Comparison of ENCODE assay signal across 8 mouse cellular contexts in the genomic region with DNA sequence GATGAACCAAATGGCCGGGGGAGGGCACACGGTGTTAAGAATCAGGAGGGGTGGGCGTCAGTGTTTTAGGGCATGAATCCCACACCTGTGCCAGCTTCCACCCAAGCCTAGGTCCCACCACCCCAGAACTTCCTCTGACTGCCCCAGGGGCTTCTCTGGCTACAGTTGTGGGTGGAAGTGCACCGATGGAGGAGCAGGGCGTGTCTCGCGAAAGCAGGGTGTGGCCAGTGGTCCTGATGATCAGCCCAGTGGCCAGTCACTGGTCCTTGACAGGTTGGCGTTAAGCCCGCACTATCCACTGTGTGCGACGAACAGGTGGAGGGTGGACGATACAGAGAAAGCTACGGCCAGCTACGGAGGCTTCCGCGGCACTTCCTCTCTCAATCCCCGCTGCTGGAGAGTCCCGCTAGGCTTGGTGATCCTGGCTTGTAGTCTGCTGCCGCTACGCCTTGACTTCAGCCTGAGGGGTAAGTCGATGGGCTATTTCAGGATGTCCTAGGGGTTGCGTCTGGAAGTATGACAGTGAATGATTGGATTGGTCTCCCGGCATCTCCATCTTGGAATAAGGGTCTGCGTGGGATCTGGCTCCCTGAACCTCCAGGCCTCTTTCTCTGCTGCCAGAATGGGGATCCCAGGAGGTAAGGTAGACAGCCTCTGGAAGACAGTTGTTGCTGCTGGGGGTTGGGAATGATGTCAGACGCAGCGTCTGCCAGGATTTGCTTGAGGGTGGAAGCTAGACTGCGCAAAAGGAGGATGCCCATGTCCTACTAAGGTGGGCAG. TPM values are rescaled to one million over a fixed set of nuclear protein-coding genes. Genes with fewer than 3 reads are reported as not detected.
DNase-seq lines count a peak whose midpoint lies in the region; ATAC-seq and TF ChIP-seq lines count a peak whose summit lies in the region.

No protein-coding gene starts in this region.

- H3K36me3 ChIP-seq in C2C12 (ENCODE audit: control insufficient read depth, insufficient read depth), result no peaks in the 10 kb centered on the region
- no peaks in the 10 kb centered on the region for H3K36me3 ChIP-seq in heart, embryonic 13.5 days
- no peaks in the 10 kb centered on the region for H3K36me3 ChIP-seq in neural tube, embryonic 14.5 days (ENCODE audit: control insufficient read depth, insufficient read depth, low read length)

- peak overlapping the region; percentile 21 for H3K4me3 ChIP-seq in C2C12 (ENCODE audit: insufficient read depth, poor library complexity, severe bottlenecking)
- peak overlapping the region; percentile 81 for H3K4me3 ChIP-seq in bone marrow, adult 2 months (replicated peaks; ENCODE audit: control insufficient read depth, low read depth, low read length)
- peak overlapping the region; percentile 41 for H3K4me3 ChIP-seq in embryonic fibroblast, embryonic 13.5 days (ENCODE audit: insufficient read depth, low read length)
- H3K4me3 ChIP-seq in heart, embryonic 13.5 days, result peak overlapping the region; percentile 55
- H3K4me3 ChIP-seq in lung, adult 2 months (replicated peaks; ENCODE audit: extremely low read depth, low read depth, low read length), result peak overlapping the region; percentile 87
- peak overlapping the region; percentile 47 for H3K4me3 ChIP-seq in neural tube, embryonic 14.5 days (ENCODE audit: low read depth, low read length)

- H3K9me3 ChIP-seq in heart, embryonic 13.5 days, result no peaks in the 10 kb centered on the region
- H3K9me3 ChIP-seq in neural tube, embryonic 14.5 days (ENCODE audit: control insufficient read depth, low read length), result no peaks in the 10 kb centered on the region

- 2% methylated on average over 27 of the region's 27 CpGs for WGBS in bone marrow, adult 2 months
- WGBS in heart, embryonic 13.5 days, result 5% methylated on average over 27 of the region's 27 CpGs
- WGBS in lung, adult 2 months, result 7% methylated on average over 27 of the region's 27 CpGs
- 4% methylated on average over 27 of the region's 27 CpGs for WGBS in neural tube, embryonic 14.5 days

- ATAC-seq in heart, embryonic 13.5 days (ENCODE audit: extremely low read depth, insufficient number of reproducible peaks, low FRiP score, low TSS enrichment), result peak; percentile 75
- ATAC-seq in neural tube, embryonic 14.5 days (ENCODE audit: low read depth), result peak; percentile 71

- H3K27ac ChIP-seq in bone marrow, adult 2 months (ENCODE audit: control insufficient read depth, insufficient read depth, low read depth, low read length, poor library complexity), result peak overlapping the region; percentile 61
- no peak overlapping the region for H3K27ac ChIP-seq in embryonic fibroblast, embryonic 13.5 days (ENCODE audit: insufficient read depth, low read length)
- no peak overlapping the region for H3K27ac ChIP-seq in heart, embryonic 13.5 days (replicated peaks)
- peak overlapping the region; percentile 52 for H3K27ac ChIP-seq in neural tube, embryonic 14.5 days (ENCODE audit: low read depth, low read length)

- H3K27me3 ChIP-seq in C2C12 (ENCODE audit: control insufficient read depth, insufficient read depth, insufficient read length), result no peaks in the 10 kb centered on the region
- H3K27me3 ChIP-seq in heart, embryonic 13.5 days (replicated peaks), result no peaks in the 10 kb centered on the region; the same call in 1 of the 2 replicates
- no peaks in the 10 kb centered on the region for H3K27me3 ChIP-seq in neural tube, embryonic 14.5 days (ENCODE audit: control insufficient read depth, insufficient read depth, low read length)

- H3K4me2 ChIP-seq in heart, embryonic 13.5 days, result peak overlapping the region; percentile 80
- peak overlapping the region; percentile 72 for H3K4me2 ChIP-seq in neural tube, embryonic 14.5 days (ENCODE audit: low read depth, low read length)

- no peaks in the 10 kb centered on the region for H3K79me3 ChIP-seq in C2C12 (ENCODE audit: low read depth)

- TF ChIP-seq CTCF in C2C12 (IDR thresholded peaks at IDR 0.05; ENCODE audit: control insufficient read depth, insufficient read depth, insufficient read length), result no peak
- peak; percentile 24; the same call in 1 of the 2 replicates for TF ChIP-seq CTCF in bone marrow, adult 2 months (IDR thresholded peaks at IDR 0.05; ENCODE audit: control insufficient read depth, insufficient read depth, low read length)
- TF ChIP-seq CTCF in embryonic fibroblast, embryonic 13.5 days (IDR thresholded peaks at IDR 0.05; ENCODE audit: borderline replicate concordance, insufficient read depth, low read length), result no peak
- no peak for TF ChIP-seq CTCF in lung, adult 2 months (IDR thresholded peaks at IDR 0.05; ENCODE audit: insufficient read depth, low read length)

- peak; percentile 70 for TF ChIP-seq POLR2A in bone marrow, adult 2 months (IDR thresholded peaks at IDR 0.05; ENCODE audit: borderline replicate concordance, control insufficient read depth, low read depth, low read length)
- peak; percentile 31 for TF ChIP-seq POLR2A in embryonic fibroblast, embryonic 13.5 days (IDR thresholded peaks at IDR 0.05; ENCODE audit: low read depth, low read length)
- peak; percentile 56; the same call in 1 of the 2 replicates for TF ChIP-seq POLR2A in lung, adult 2 months (IDR thresholded peaks at IDR 0.05; ENCODE audit: borderline replicate concordance, extremely low read depth, low read depth, low read length)

- peak overlapping the region; percentile 69 for H3K9ac ChIP-seq in heart, embryonic 13.5 days
- peak overlapping the region; percentile 59 for H3K9ac ChIP-seq in neural tube, embryonic 14.5 days (replicated peaks; ENCODE audit: low read depth, low read length)

- H3K79me2 ChIP-seq in C2C12 (ENCODE audit: control insufficient read depth, insufficient read depth), result no peaks in the 10 kb centered on the region

- peak; percentile 44 for DNase-seq in layer of hippocampus, adult 9-11 months
- DNase-seq in lung, adult 2 months, result peak; percentile 44
- peak; percentile 16 to 34 for DNase-seq in thymus, postnatal 10 days (ENCODE audit: low spot score in 2 of 2)

- H3ac ChIP-seq in C2C12 (ENCODE audit: control insufficient read depth, insufficient read length, low read depth), result peak overlapping the region; percentile 13

- peaks cover 3% of the 10 kb centered on the region for H3K4me1 ChIP-seq in bone marrow, adult 2 months (ENCODE audit: control insufficient read depth, insufficient read depth, low read length)
- H3K4me1 ChIP-seq in embryonic fibroblast, embryonic 13.5 days (ENCODE audit: control insufficient read depth, insufficient read depth, low read length), result no peaks in the 10 kb centered on the region
- H3K4me1 ChIP-seq in heart, embryonic 13.5 days, result peaks cover 9% of the 10 kb centered on the region
- peaks cover 8% of the 10 kb centered on the region for H3K4me1 ChIP-seq in lung, adult 2 months (ENCODE audit: control insufficient read depth, insufficient read depth, low read length)
- no peaks in the 10 kb centered on the region for H3K4me1 ChIP-seq in neural tube, embryonic 14.5 days (ENCODE audit: control insufficient read depth, insufficient read depth, low read length)

TF ChIP-seq in C2C12, 6 proteins besides CTCF, POLR2A, EP300 and RAD21:
- TF ChIP-seq MYOD1 (IDR thresholded peaks at IDR 0.05; ENCODE audit: control insufficient read depth, insufficient read length, low read depth), result peak; percentile 45
- TF ChIP-seq MAX (IDR thresholded peaks at IDR 0.05), result peak; percentile 38
- no peak for TF ChIP-seq FOSL1 (IDR thresholded peaks at IDR 0.05; ENCODE audit: insufficient read depth, low read length, poor library complexity, severe bottlenecking)
- no peak for TF ChIP-seq USF1 (IDR thresholded peaks at IDR 0.05; ENCODE audit: low read depth)

RNA-seq across cellular contexts. Expression of a gene that starts 1.6 kb away (rescaled TPM):
- polyA plus RNA-seq in C2C12 (2012; fragmentation: generic; extraction: Trizol), result 12.8 TPM
- polyA plus RNA-seq in bone marrow, adult 2 months (2011; ENCODE audit: insufficient read depth, insufficient read length, low replicate concordance, missing spikeins), result 10.0 and 22.0 TPM in 2 replicates
- 9.6 and 11.4 TPM in 2 replicates for polyA plus RNA-seq in embryonic fibroblast, embryonic 13.5 days (2011; ENCODE audit: insufficient read length, low read depth, missing spikeins)
- 3.4 and 4.7 TPM in 2 replicates for polyA plus RNA-seq in heart, embryonic 13.5 days (2015; fragmentation: Nextera tagmentation; extraction: Ambion mirVana)
- 19.6 and 21.8 TPM in 2 replicates for polyA plus RNA-seq in lung, adult 2 months (2012; rRNA removed)
- polyA plus RNA-seq in neural tube, embryonic 14.5 days (2014; fragmentation: Nextera tagmentation; extraction: Ambion mirVana), result 25.1 and 25.8 TPM in 2 replicates

RNA-seq across cellular contexts. Expression of a gene that starts 24.9 kb away (rescaled TPM):
- 1,633 TPM for polyA plus RNA-seq in C2C12 (2012; fragmentation: generic; extraction: Trizol)
- polyA plus RNA-seq in bone marrow, adult 2 months (2011; ENCODE audit: insufficient read depth, insufficient read length, low replicate concordance, missing spikeins), result 467 and 492 TPM in 2 replicates
- 493 and 593 TPM in 2 replicates for polyA plus RNA-seq in embryonic fibroblast, embryonic 13.5 days (2011; ENCODE audit: insufficient read length, low read depth, missing spikeins)
- polyA plus RNA-seq in heart, embryonic 13.5 days (2015; fragmentation: Nextera tagmentation; extraction: Ambion mirVana), result 2,701 and 2,883 TPM in 2 replicates
- 1,478 and 1,739 TPM in 2 replicates for polyA plus RNA-seq in lung, adult 2 months (2012; rRNA removed)
- polyA plus RNA-seq in neural tube, embryonic 14.5 days (2014; fragmentation: Nextera tagmentation; extraction: Ambion mirVana), result 4,516 and 4,600 TPM in 2 replicates

RNA-seq across cellular contexts. Expression of a gene that starts 36.8 kb away (rescaled TPM):
- polyA plus RNA-seq in C2C12 (2012; fragmentation: generic; extraction: Trizol), result 21.6 TPM
- 20.9 and 22.2 TPM in 2 replicates for polyA plus RNA-seq in bone marrow, adult 2 months (2011; ENCODE audit: insufficient read depth, insufficient read length, low replicate concordance, missing spikeins)
- polyA plus RNA-seq in embryonic fibroblast, embryonic 13.5 days (2011; ENCODE audit: insufficient read length, low read depth, missing spikeins), result 6.3 and 7.3 TPM in 2 replicates
- 16.4 and 16.7 TPM in 2 replicates for polyA plus RNA-seq in heart, embryonic 13.5 days (2015; fragmentation: Nextera tagmentation; extraction: Ambion mirVana)
- 14.4 and 14.8 TPM in 2 replicates for polyA plus RNA-seq in lung, adult 2 months (2012; rRNA removed)
- polyA plus RNA-seq in neural tube, embryonic 14.5 days (2014; fragmentation: Nextera tagmentation; extraction: Ambion mirVana), result 56.3 and 73.1 TPM in 2 replicates

Comparison
In these comparisons a context has a peak if more than half of its experiments do, and no peak if none do; other contexts are left out.
1. H3K4me3 ChIP-seq: peak in every context shown above with its lines; median percentile 87 in lung, adult 2 months; 81 in bone marrow, adult 2 months; 55 in heart, embryonic 13.5 days; 47 in neural tube, embryonic 14.5 days; 41 in embryonic fibroblast, embryonic 13.5 days; 21 in C2C12.
2. H3K27ac ChIP-seq: peak in bone marrow, adult 2 months (single experiment) and neural tube, embryonic 14.5 days (single experiment); none in embryonic fibroblast, embryonic 13.5 days (single experiment) and heart, embryonic 13.5 days (single experiment).
3. Peak in every context shown above with its lines, with median percentiles within 50 percentile points of each other: POLR2A ChIP-seq and DNase-seq.